Mouse (Mus musculus) CH12.LX (cell line): ENCODE data around the gene Zbtb34. TPM values are rescaled to one million over a fixed set of nuclear protein-coding genes. Genes with fewer than 3 reads are reported as not detected.

Source experiments
- DNase-seq: peaks from one replicate; pipeline ENCODE4 v3.0.0-alpha.2; 2013; ENCODE audit errors: extremely low read depth
- H3K27ac ChIP-seq: 2 replicates; pipeline ENCODE4 v1.5.1; 2012; ENCODE audit warnings: low read depth, mild to moderate bottlenecking, control low read depth, moderate library complexity; ENCODE audit not compliant: insufficient read depth
- H3K27me3 ChIP-seq: replicated peaks from 2 replicates; pipeline ENCODE3; 2012; ENCODE audit warnings: inconsistent platforms
- H3K36me3 ChIP-seq, 2 experiments: replicated peaks in 1 of 2; 2 replicates each; pipeline versions ENCODE3 to v1.6.1; 2012; ENCODE audit warnings: inconsistent platforms in 1 of 2, low read length in 1 of 2, mild to moderate bottlenecking in 1 of 2, mixed read lengths in 1 of 2, moderate library complexity in 1 of 2; ENCODE audit not compliant: control insufficient read depth in 1 of 2, insufficient read depth in 1 of 2
- H3K4me1 ChIP-seq, 2 experiments: 2 replicates each; pipeline ENCODE4 v1.6.1; 2012; ENCODE audit warnings: inconsistent platforms in 1 of 2, moderate library complexity in 1 of 2; ENCODE audit not compliant: insufficient read depth in 2 of 2, control insufficient read depth in 1 of 2
- H3K4me2 ChIP-seq: 2 replicates; pipeline ENCODE4 v1.6.1; 2012; ENCODE audit warnings: low read depth, mild to moderate bottlenecking, control low read depth; ENCODE audit not compliant: poor library complexity, insufficient read depth, severe bottlenecking
- H3K4me3 ChIP-seq, 3 experiments: fragments of 150-350 bp in 1 of 3; sonication (generic) in 1 of 3; replicated peaks in 1 of 3; 2 replicates each; pipeline versions ENCODE3 to v1.5.1; 2011 to 2012; ENCODE audit warnings: low read depth in 2 of 3, low read length in 2 of 3, mild to moderate bottlenecking in 2 of 3, moderate library complexity in 2 of 3, control low read depth in 1 of 3, improper control_type of control experiment in 1 of 3, inconsistent platforms in 1 of 3, mixed read lengths in 1 of 3; ENCODE audit not compliant: poor library complexity in 1 of 3
- H3K79me2 ChIP-seq: replicated peaks from 2 replicates; pipeline ENCODE4 v1.6.1; 2012; ENCODE audit warnings: mild to moderate bottlenecking, moderate library complexity; ENCODE audit not compliant: control insufficient read depth, poor library complexity, insufficient read depth, severe bottlenecking; ENCODE audit errors: extremely low read depth
- H3K9ac ChIP-seq: 2 replicates; pipeline ENCODE4 v1.6.1; 2012; ENCODE audit warnings: low read depth, mild to moderate bottlenecking, control low read depth, moderate library complexity; ENCODE audit not compliant: insufficient read depth
- H3K9me3 ChIP-seq: replicated peaks from 2 replicates; pipeline ENCODE3; 2012; ENCODE audit warnings: low read length, inconsistent platforms, mixed read lengths
- BHLHE40 ChIP-seq: IDR thresholded peaks from 2 replicates; pipeline ENCODE4 v1.6.1; 2011; ENCODE audit warnings: mild to moderate bottlenecking, low read depth, low read length, improper control_type of control experiment
- CHD1 ChIP-seq: IDR thresholded peaks from 2 replicates; pipeline ENCODE4 v1.6.1; 2012; ENCODE audit warnings: low read depth, low read length, improper control_type of control experiment, inconsistent platforms
- CHD2 ChIP-seq: IDR thresholded peaks from 2 replicates; pipeline ENCODE4 v1.6.1; 2011; ENCODE audit warnings: low read length, improper control_type of control experiment
- CTCF ChIP-seq, 2 experiments: IDR thresholded peaks in 1 of 2; conservative IDR thresholded peaks in 1 of 2; 2 replicates each; pipeline ENCODE4 v1.5.1; 2011 to 2012; ENCODE audit warnings: low read depth in 2 of 2, low read length in 2 of 2, improper control_type of control experiment in 1 of 2, inconsistent platforms in 1 of 2, mild to moderate bottlenecking in 1 of 2, moderate library complexity in 1 of 2
- E2F4 ChIP-seq: IDR thresholded peaks from 2 replicates; pipeline ENCODE4 v1.6.1; 2011; ENCODE audit warnings: low read depth, low read length, improper control_type of control experiment; ENCODE audit not compliant: insufficient replicate concordance
- ELF1 ChIP-seq: IDR thresholded peaks from 2 replicates; pipeline ENCODE4 v1.6.1; 2014; ENCODE audit warnings: low read depth, mild to moderate bottlenecking, inconsistent platforms, low read length, improper control_type of control experiment
- EP300 ChIP-seq: IDR thresholded peaks from 2 replicates; pipeline ENCODE4 v1.6.1; 2011; ENCODE audit warnings: low read length, improper control_type of control experiment
- ETS1 ChIP-seq: conservative IDR thresholded peaks from 2 replicates; pipeline ENCODE4 v1.6.1; 2012; ENCODE audit warnings: low read depth, mild to moderate bottlenecking, inconsistent platforms, low read length, improper control_type of control experiment, moderate library complexity
- GABPA ChIP-seq: IDR thresholded peaks from 2 replicates; pipeline ENCODE4 v1.6.1; 2012; ENCODE audit warnings: low read depth, low read length, improper control_type of control experiment, inconsistent platforms; ENCODE audit not compliant: insufficient replicate concordance
- HCFC1 ChIP-seq: IDR thresholded peaks from 2 replicates; pipeline ENCODE4 v1.6.1; 2012; ENCODE audit warnings: low read depth, mild to moderate bottlenecking, inconsistent platforms, low read length, improper control_type of control experiment
- IRF4 ChIP-seq: IDR thresholded peaks from 2 replicates; pipeline ENCODE4 v1.6.1; 2014; ENCODE audit warnings: low read depth, mild to moderate bottlenecking, inconsistent platforms, low read length, improper control_type of control experiment
- JUN ChIP-seq: IDR thresholded peaks from 2 replicates; pipeline ENCODE4 v1.6.1; 2011; ENCODE audit warnings: low read depth, mild to moderate bottlenecking, low read length, improper control_type of control experiment, moderate library complexity; ENCODE audit not compliant: insufficient read depth
- JUND ChIP-seq: conservative IDR thresholded peaks from 2 replicates; pipeline ENCODE4 v1.6.1; 2011; ENCODE audit warnings: low read depth, low read length, improper control_type of control experiment
- MAFK ChIP-seq: IDR thresholded peaks from 2 replicates; pipeline ENCODE4 v1.6.1; 2011; ENCODE audit warnings: low read length, improper control_type of control experiment; ENCODE audit not compliant: insufficient replicate concordance
- MAX ChIP-seq: IDR thresholded peaks from 2 replicates; pipeline ENCODE4 v1.6.1; 2011; ENCODE audit warnings: low read length, improper control_type of control experiment
- MAZ ChIP-seq: IDR thresholded peaks from 2 replicates; pipeline ENCODE4 v1.6.1; 2012; ENCODE audit warnings: low read depth, mild to moderate bottlenecking, inconsistent platforms, low read length, improper control_type of control experiment, moderate library complexity
- MEF2A ChIP-seq: IDR thresholded peaks from 2 replicates; pipeline ENCODE4 v1.6.1; 2014; ENCODE audit warnings: low read depth, mild to moderate bottlenecking, inconsistent platforms, low read length, improper control_type of control experiment, borderline replicate concordance
- MXI1 ChIP-seq: IDR thresholded peaks from 2 replicates; pipeline ENCODE4 v1.6.1; 2011; ENCODE audit warnings: mild to moderate bottlenecking, low read depth, low read length, improper control_type of control experiment
- MYC ChIP-seq: IDR thresholded peaks from 2 replicates; pipeline ENCODE4 v1.6.1; 2011; ENCODE audit warnings: low read depth, mild to moderate bottlenecking, improper control_type of control experiment, low read length
- NELFE ChIP-seq: IDR thresholded peaks from 2 replicates; pipeline ENCODE4 v1.6.1; 2011; ENCODE audit warnings: low read depth, low read length, improper control_type of control experiment
- NRF1 ChIP-seq: IDR thresholded peaks from 2 replicates; pipeline ENCODE4 v1.6.1; 2014; ENCODE audit warnings: low read depth, mild to moderate bottlenecking, inconsistent platforms, low read length, improper control_type of control experiment, moderate library complexity
- PAX5 ChIP-seq: IDR thresholded peaks from 2 replicates; pipeline ENCODE4 v1.6.1; 2012; ENCODE audit warnings: low read length, inconsistent platforms, mixed read lengths
- POLR2A ChIP-seq: IDR thresholded peaks from 2 replicates; pipeline ENCODE4 v1.6.1; 2011; ENCODE audit warnings: low read depth, mild to moderate bottlenecking, improper control_type of control experiment, low read length
- POLR2AphosphoS2 ChIP-seq: IDR thresholded peaks from 2 replicates; pipeline ENCODE4 v1.6.1; 2011; ENCODE audit warnings: low read depth, low read length, improper control_type of control experiment
- SIN3A ChIP-seq: IDR thresholded peaks from 2 replicates; pipeline ENCODE4 v1.6.1; 2012; ENCODE audit warnings: low read length, improper control_type of control experiment, inconsistent platforms
- SMC3 ChIP-seq: IDR thresholded peaks from 2 replicates; pipeline ENCODE4 v1.6.1; 2011; ENCODE audit warnings: low read depth, low read length, improper control_type of control experiment
- TCF12 ChIP-seq: IDR thresholded peaks from 2 replicates; pipeline ENCODE4 v1.6.1; 2014; ENCODE audit warnings: low read depth, mild to moderate bottlenecking, inconsistent platforms, low read length, improper control_type of control experiment
- USF2 ChIP-seq: conservative IDR thresholded peaks from 2 replicates; pipeline ENCODE4 v1.6.1; 2011; ENCODE audit warnings: low read depth, low read length, improper control_type of control experiment
- ZKSCAN1 ChIP-seq: IDR thresholded peaks from 2 replicates; pipeline ENCODE4 v1.6.1; 2012; ENCODE audit warnings: low read depth, inconsistent platforms, low read length, improper control_type of control experiment, borderline replicate concordance
- ZMIZ1 ChIP-seq: IDR thresholded peaks from 2 replicates; pipeline ENCODE4 v1.6.1; 2012; ENCODE audit warnings: low read depth, mild to moderate bottlenecking, inconsistent platforms, low read length, improper control_type of control experiment
- ZNF384 ChIP-seq: IDR thresholded peaks from 2 replicates; pipeline ENCODE4 v1.6.1; 2012; ENCODE audit warnings: low read depth, low read length, improper control_type of control experiment, inconsistent platforms
- dilution Hi-C: fragments of 300-500 bp; cut with MboI; formaldehyde crosslinking; loops from 2 replicates; pipeline ENCODE4 v1.14.3; 2020; ENCODE audit warnings: low sequenced_read_pairs; ENCODE audit not compliant: extremely low pct_unique_long_range_greater_than_20kb, extremely low pct_ligation_motif_present
- in situ Hi-C: fragments of 300-500 bp; cut with MboI; formaldehyde crosslinking; loops from 3 replicates; pipeline ENCODE4 v1.14.3; 2019; ENCODE audit warnings: low sequenced_read_pairs, low pct_ligation_motif_present, low pct_unique_long_range_greater_than_20kb, mixed read lengths
- polyA plus RNA-seq: library from polyadenylated mRNA; unstranded; fragments of >175 nt; gene quantifications from 2 replicates; pipeline ENCODE4 v1.2.1, GENCODE M21; 2012; ENCODE audit warnings: low read depth; ENCODE audit not compliant: insufficient read length
- total RNA-seq, 2 experiments: library from RNA; depleted of rRNA; stranded (reverse); fragments of 300-350 nt in 1 of 2; fragments of >200 nt in 1 of 2; gene quantifications; 2 replicates each; pipeline ENCODE4 v1.2.3; 2012 to 2014

The Zbtb34 gene
- total and polyA plus RNA-seq, 3 experiments, result 3.4 to 5.8 (median 5.0) TPM

GRCm38 (mm10) chr2:33438377-33438776 is 7.3 kb upstream of the Zbtb34 start:
- no peak overlapping the region for H3K4me2 ChIP-seq
- no peak for TF ChIP-seq E2F4
- TF ChIP-seq HCFC1, result no peak
- no peak for TF ChIP-seq CHD1
- TF ChIP-seq TCF12, result no peak
- TF ChIP-seq POLR2A, result no peak
- no peak for TF ChIP-seq JUN
- no peak for TF ChIP-seq NELFE
- TF ChIP-seq MAZ, result no peak
- no peak for TF ChIP-seq MEF2A
- TF ChIP-seq ELF1, result no peak
- TF ChIP-seq GABPA, result no peak
- no peak for TF ChIP-seq IRF4
- TF ChIP-seq MAX, result no peak
- TF ChIP-seq ETS1, result no peak
- no peak for TF ChIP-seq MAFK
- no peak for TF ChIP-seq USF2
- TF ChIP-seq SMC3, result no peak
- no peak for TF ChIP-seq MXI1
- TF ChIP-seq ZMIZ1, result no peak
- TF ChIP-seq MYC, result no peak
- H3K4me3 ChIP-seq, result no peak overlapping the region
- H3K79me2 ChIP-seq, result no peaks in the 10 kb centered on the region
- in situ Hi-C loops, result no loop called here
- H3K27ac ChIP-seq, result no peak overlapping the region
- H3K4me1 ChIP-seq, result peaks cover 5 to 17% of the 10 kb centered on the region in 2 experiments
- no peaks in the 10 kb centered on the region for H3K36me3 ChIP-seq
- DNase-seq, result no peak
- no peaks in the 10 kb centered on the region for H3K9me3 ChIP-seq
- dilution Hi-C loops, result no loop called here
- H3K27me3 ChIP-seq, result peaks cover 2% of the 10 kb centered on the region
- H3K9ac ChIP-seq, result no peak overlapping the region

GRCm38 (mm10) chr2:33437184-33437583 is 6.1 kb upstream of the Zbtb34 start:
- TF ChIP-seq ETS1 (no peak), USF2 (no peak), BHLHE40 (no peak), NRF1 (no peak), MAZ (no peak), CHD2 (no peak), CHD1 (no peak), JUND (no peak), SMC3 (no peak), CTCF (conservative IDR thresholded peaks at IDR 0.05 in 1 of 2, IDR thresholded peaks at IDR 0.05 in 1 of 2; ENCODE audit: low read depth in 2 of 2, low read length in 2 of 2) (no peak), MXI1 (no peak), ZKSCAN1 (no peak), GABPA (no peak), POLR2AphosphoS2 (no peak), ZNF384 (no peak), SIN3A (no peak), EP300 (no peak), PAX5 (no peak)
- TF ChIP-seq, all 38 proteins: peak for 0
- Histone ChIP-seq H3K4me2 (no peak overlapping the region), H3K9me3 (no peaks in the 10 kb centered on the region), H3K27me3 (peaks cover 2% of the 10 kb centered on the region), H3K9ac (no peak overlapping the region), H3K4me3 (no peak overlapping the region), H3K27ac (no peak overlapping the region), H3K4me1 (peaks cover 5 to 21% of the 10 kb centered on the region in 2 experiments), H3K36me3 (no peaks in the 10 kb centered on the region), H3K79me2 (no peaks in the 10 kb centered on the region)
- DNase-seq, result no peak
- dilution Hi-C loops (no loop called here), in situ Hi-C loops (no loop called here)
